Mouse (Mus musculus) limb, embryonic 15.5 days (tissue): ENCODE measurements around the gene Rtp3. TPM values are rescaled to one million over a fixed set of nuclear protein-coding genes. Genes with fewer than 3 reads are reported as not detected.

Experiments
- ATAC-seq: fragments of 200-750 bp; cut with Nextera tagmentation; 2 replicates; pipeline ENCODE4 v1.8.0; 2017; ENCODE audit warnings: low read depth, moderate TSS enrichment; ENCODE audit not compliant: insufficient number of reproducible peaks, low FRiP score, low TSS enrichment
- H3K27ac ChIP-seq: fragments of 300-500 bp; sonication (generic); 2 replicates; pipeline ENCODE4 v1.5.1; 2015; ENCODE audit warnings: moderate library complexity, mild to moderate bottlenecking, inconsistent platforms
- H3K27me3 ChIP-seq: fragments of 300-500 bp; sonication (generic); 2 replicates; pipeline ENCODE4 v1.6.1; 2015; ENCODE audit warnings: inconsistent platforms
- H3K36me3 ChIP-seq: fragments of 300-500 bp; sonication (generic); 2 replicates; pipeline ENCODE4 v1.6.1; 2015; ENCODE audit warnings: inconsistent platforms
- H3K4me1 ChIP-seq: fragments of 300-500 bp; sonication (generic); 2 replicates; pipeline ENCODE4 v1.6.1; 2015; ENCODE audit warnings: inconsistent platforms
- H3K4me2 ChIP-seq: fragments of 300-500 bp; sonication (generic); 2 replicates; pipeline ENCODE4 v1.6.1; 2015; ENCODE audit warnings: mild to moderate bottlenecking, inconsistent platforms
- H3K4me3 ChIP-seq: fragments of 300-500 bp; sonication (generic); 2 replicates; pipeline ENCODE4 v1.5.1; 2015; ENCODE audit warnings: mild to moderate bottlenecking, inconsistent platforms
- H3K9ac ChIP-seq: fragments of 300-500 bp; sonication (generic); 2 replicates; pipeline ENCODE4 v1.6.1; 2015; ENCODE audit warnings: inconsistent platforms
- H3K9me3 ChIP-seq: fragments of 300-500 bp; sonication (generic); 2 replicates; pipeline ENCODE4 v1.6.1; 2016; ENCODE audit warnings: inconsistent platforms
- WGBS: fragments of 180-500 bp; shearing (Covaris S2); methylation state at CpG from one replicate; pipeline ENCODE4 v1.1.7; 2015; 5-methylcytosine and 5-hydroxymethylcytosine counted together
- polyA plus RNA-seq: library from polyadenylated mRNA; unstranded; fragments of >200 nt; fragmentation: Nextera tagmentation; extraction: Ambion mirVana; gene quantifications from 2 replicates; pipeline ENCODE4 v1.2.1, GENCODE M21; 2015

Gene Rtp3
- polyA plus RNA-seq, 1 experiment from 2014 or later: not detected

- 86% methylated on average over 2 of the region's 2 CpGs for WGBS
- no peaks in the 10 kb centered on the region for H3K36me3 ChIP-seq
- no peak overlapping the region for H3K27ac ChIP-seq
- ATAC-seq: no peak
- no peaks in the 10 kb centered on the region for H3K9me3 ChIP-seq
- no peaks in the 10 kb centered on the region for H3K27me3 ChIP-seq
- no peak overlapping the region for H3K4me3 ChIP-seq
- H3K9ac ChIP-seq: no peak overlapping the region
- H3K4me2 ChIP-seq: no peak overlapping the region
- peaks cover 5% of the 10 kb centered on the region; the same call in 1 of the 2 replicates for H3K4me1 ChIP-seq
Measured at GRCm38 (mm10) chr9:110999056-110999455, 8.7 kb upstream of the Rtp3 start.

- WGBS: 5% methylated on average over 5 of the region's 5 CpGs
- ATAC-seq: no peak
- H3K9ac ChIP-seq: no peak overlapping the region
Measured at GRCm38 (mm10) chr9:110997245-110997644, 6.9 kb upstream of the Rtp3 start.

GRCm38 (mm10) chr9:110994716-110995172 lies 4.4 kb upstream of the Rtp3 start:
- Histone ChIP-seq H3K4me2 (peak overlapping the region; percentile 47), H3K9me3 (no peaks in the 10 kb centered on the region), H3K4me1 (peaks cover 5% of the 10 kb centered on the region; the same call in 1 of the 2 replicates), H3K27me3 (no peaks in the 10 kb centered on the region), H3K36me3 (no peaks in the 10 kb centered on the region), H3K9ac (peak overlapping the region; percentile 23; the same call in 1 of the 2 replicates), H3K4me3 (peak overlapping the region; percentile 43), H3K27ac (no peak overlapping the region)
- 6% methylated on average over 13 of the region's 13 CpGs for WGBS
- ATAC-seq: 0 out of 2 replicates have a peak, but pooled peaks have one; percentile 57

More at GRCm38 (mm10) chr9:110997245-110997644, 6.9 kb upstream of the Rtp3 start:
- no peaks in the 10 kb centered on the region for H3K27me3 ChIP-seq
- peaks cover 5% of the 10 kb centered on the region; the same call in 1 of the 2 replicates for H3K4me1 ChIP-seq
- no peak overlapping the region for H3K4me3 ChIP-seq
- no peaks in the 10 kb centered on the region for H3K9me3 ChIP-seq
- H3K27ac ChIP-seq: no peak overlapping the region
- H3K4me2 ChIP-seq: no peak overlapping the region
- H3K36me3 ChIP-seq: no peaks in the 10 kb centered on the region

- no peak for ATAC-seq
- H3K4me3 ChIP-seq: no peak overlapping the region
- peaks cover 5% of the 10 kb centered on the region; the same call in 1 of the 2 replicates for H3K4me1 ChIP-seq
- H3K9ac ChIP-seq: no peak overlapping the region
- no peak overlapping the region for H3K4me2 ChIP-seq
- 49% methylated on average over 3 of the region's 3 CpGs for WGBS
- no peak overlapping the region for H3K27ac ChIP-seq
- H3K9me3 ChIP-seq: no peaks in the 10 kb centered on the region
- no peaks in the 10 kb centered on the region for H3K27me3 ChIP-seq
- H3K36me3 ChIP-seq: no peaks in the 10 kb centered on the region
Measured at GRCm38 (mm10) chr9:110993281-110993709, 2.9 kb upstream of the Rtp3 start.

GRCm38 (mm10) chr9:110989543-110989942 lies 840 bp downstream of the Rtp3 start:
- Histone ChIP-seq H3K9ac (no peak overlapping the region), H3K27me3 (no peaks in the 10 kb centered on the region), H3K4me2 (no peak overlapping the region), H3K36me3 (no peaks in the 10 kb centered on the region), H3K4me1 (no peaks in the 10 kb centered on the region), H3K9me3 (no peaks in the 10 kb centered on the region), H3K27ac (no peak overlapping the region), H3K4me3 (no peak overlapping the region)
- ATAC-seq: no peak
- WGBS: 90% methylated on average over 2 of the region's 2 CpGs

GRCm38 (mm10) chr9:110989141-110989540 lies 1.2 kb downstream of the Rtp3 start:
- WGBS: 68% methylated on average over 4 of the region's 4 CpGs
- Histone ChIP-seq H3K9ac (no peak overlapping the region), H3K4me1 (no peaks in the 10 kb centered on the region), H3K4me2 (no peak overlapping the region), H3K4me3 (no peak overlapping the region), H3K27ac (no peak overlapping the region), H3K27me3 (no peaks in the 10 kb centered on the region), H3K9me3 (no peaks in the 10 kb centered on the region), H3K36me3 (no peaks in the 10 kb centered on the region)
- no peak for ATAC-seq

- no peaks in the 10 kb centered on the region for H3K36me3 ChIP-seq
- H3K9ac ChIP-seq: no peak overlapping the region
- H3K9me3 ChIP-seq: no peaks in the 10 kb centered on the region
Measured at GRCm38 (mm10) chr9:110988078-110988477, 2.3 kb downstream of the Rtp3 start.

GRCm38 (mm10) chr9:110987331-110987730 lies 3.1 kb downstream of the Rtp3 start:
- Histone ChIP-seq H3K36me3 (no peaks in the 10 kb centered on the region), H3K4me3 (no peak overlapping the region), H3K4me1 (no peaks in the 10 kb centered on the region), H3K4me2 (no peak overlapping the region), H3K9ac (no peak overlapping the region), H3K27me3 (no peaks in the 10 kb centered on the region), H3K27ac (no peak overlapping the region), H3K9me3 (no peaks in the 10 kb centered on the region)
- ATAC-seq: no peak
- 72% methylated on average over 4 of the region's 4 CpGs for WGBS

More at GRCm38 (mm10) chr9:110988078-110988477, 2.3 kb downstream of the Rtp3 start:
- no peak overlapping the region for H3K4me3 ChIP-seq
- H3K27me3 ChIP-seq: no peaks in the 10 kb centered on the region
- no peak overlapping the region for H3K27ac ChIP-seq
- H3K4me1 ChIP-seq: no peaks in the 10 kb centered on the region
- 62% methylated on average over 3 of the region's 3 CpGs for WGBS
- H3K4me2 ChIP-seq: no peak overlapping the region
- ATAC-seq: no peak

GRCm38 (mm10) chr9:110985951-110986350 lies 4.4 kb downstream of the Rtp3 start:
- H3K27ac ChIP-seq: no peak overlapping the region
- no peaks in the 10 kb centered on the region for H3K36me3 ChIP-seq
- no peak overlapping the region for H3K4me3 ChIP-seq
- no peak overlapping the region for H3K4me2 ChIP-seq
- no peaks in the 10 kb centered on the region for H3K4me1 ChIP-seq
- no peaks in the 10 kb centered on the region for H3K27me3 ChIP-seq
- WGBS: 85% methylated on average over 8 of the region's 8 CpGs
- H3K9me3 ChIP-seq: no peaks in the 10 kb centered on the region
- ATAC-seq: no peak
- no peak overlapping the region for H3K9ac ChIP-seq

GRCm38 (mm10) chr9:110985541-110985940 lies 4.8 kb downstream of the Rtp3 start:
- Histone ChIP-seq H3K4me3 (no peak overlapping the region), H3K4me1 (no peaks in the 10 kb centered on the region), H3K9me3 (no peaks in the 10 kb centered on the region), H3K4me2 (no peak overlapping the region), H3K27me3 (no peaks in the 10 kb centered on the region), H3K27ac (no peak overlapping the region), H3K9ac (no peak overlapping the region), H3K36me3 (no peaks in the 10 kb centered on the region)
- ATAC-seq: no peak
- WGBS: 90% methylated on average over 5 of the region's 5 CpGs

- no peaks in the 10 kb centered on the region for H3K4me1 ChIP-seq
- no peak overlapping the region for H3K27ac ChIP-seq
- no peak overlapping the region for H3K4me2 ChIP-seq
- ATAC-seq: no peak
- WGBS: 91% methylated on average over 9 of the region's 9 CpGs
- H3K4me3 ChIP-seq: no peak overlapping the region
- no peaks in the 10 kb centered on the region for H3K27me3 ChIP-seq
- H3K9ac ChIP-seq: no peak overlapping the region
- H3K9me3 ChIP-seq: no peaks in the 10 kb centered on the region
- H3K36me3 ChIP-seq: no peaks in the 10 kb centered on the region
Measured at GRCm38 (mm10) chr9:110984096-110984495, 6.3 kb downstream of the Rtp3 start.

- Histone ChIP-seq H3K4me2 (no peak overlapping the region), H3K27me3 (no peaks in the 10 kb centered on the region), H3K9me3 (no peaks in the 10 kb centered on the region), H3K9ac (no peak overlapping the region), H3K4me3 (no peak overlapping the region), H3K27ac (no peak overlapping the region), H3K4me1 (no peaks in the 10 kb centered on the region), H3K36me3 (no peaks in the 10 kb centered on the region)
- 59% methylated on average over 4 of the region's 4 CpGs for WGBS
- no peak for ATAC-seq
Measured at GRCm38 (mm10) chr9:110982351-110982750, 8.0 kb downstream of the Rtp3 start.

GRCm38 (mm10) chr9:110979411-110979810 lies 11.0 kb downstream of the Rtp3 start:
- Histone ChIP-seq H3K4me1 (no peaks in the 10 kb centered on the region), H3K4me3 (no peak overlapping the region), H3K4me2 (no peak overlapping the region), H3K27ac (no peak overlapping the region), H3K36me3 (no peaks in the 10 kb centered on the region), H3K9me3 (no peaks in the 10 kb centered on the region), H3K27me3 (no peaks in the 10 kb centered on the region), H3K9ac (no peak overlapping the region)
- WGBS: 91% methylated on average over 11 of the region's 11 CpGs
- no peak for ATAC-seq
